Mouse (Mus musculus) MEL (cell line): Measurements from ENCODE around the gene Acd. TPM values are rescaled to one million over a fixed set of nuclear protein-coding genes. Genes with fewer than 3 reads are reported as not detected.

Source experiments
- DNase-seq: peaks from one replicate; pipeline ENCODE4 v3.0.0; 2011; ENCODE audit warnings: low read depth, low spot score
- H3K27ac ChIP-seq: 2 replicates; pipeline ENCODE4 v1.5.1; 2012; ENCODE audit warnings: low read depth, mild to moderate bottlenecking, control low read depth, low read length, moderate library complexity; ENCODE audit not compliant: control insufficient read depth
- H3K27me3 ChIP-seq, 2 experiments: fragments of 150-350 bp in 1 of 2; sonication (generic) in 1 of 2; 2 replicates each; pipeline ENCODE4 v1.6.1; 2012; ENCODE audit warnings: low read length in 2 of 2, mild to moderate bottlenecking in 2 of 2, improper control_type of control experiment in 1 of 2, moderate library complexity in 1 of 2; ENCODE audit not compliant: insufficient read depth in 2 of 2, control insufficient read depth in 1 of 2
- H3K36me3 ChIP-seq, 2 experiments: 2 replicates each; pipeline ENCODE4 v1.6.1; 2012 to 2014; ENCODE audit warnings: low read length in 2 of 2, improper control_type of control experiment in 1 of 2, inconsistent platforms in 1 of 2, mild to moderate bottlenecking in 1 of 2; ENCODE audit not compliant: insufficient read depth in 2 of 2, control insufficient read depth in 1 of 2
- H3K4me1 ChIP-seq, 2 experiments: fragments of 150-350 bp in 1 of 2; sonication (generic) in 1 of 2; 2 replicates each; pipeline ENCODE4 v1.6.1; 2012; ENCODE audit warnings: low read length in 2 of 2, improper control_type of control experiment in 1 of 2, mild to moderate bottlenecking in 1 of 2; ENCODE audit not compliant: insufficient read depth in 2 of 2, control insufficient read depth in 1 of 2
- H3K4me3 ChIP-seq, 2 experiments: fragments of 150-350 bp in 1 of 2; sonication (generic) in 1 of 2; 2 replicates each; pipeline ENCODE4 v1.5.1; 2012; ENCODE audit warnings: low read depth in 2 of 2, low read length in 2 of 2, mild to moderate bottlenecking in 2 of 2, moderate library complexity in 2 of 2, control low read depth in 1 of 2, improper control_type of control experiment in 1 of 2; ENCODE audit not compliant: control insufficient read depth in 1 of 2, insufficient read depth in 1 of 2
- H3K79me2 ChIP-seq: 2 replicates; pipeline ENCODE4 v1.6.1; 2012; ENCODE audit warnings: mild to moderate bottlenecking, low read length, moderate library complexity; ENCODE audit not compliant: control insufficient read depth, poor library complexity, insufficient read depth
- H3K9ac ChIP-seq: 2 replicates; pipeline ENCODE4 v1.6.1; 2012; ENCODE audit warnings: low read depth, mild to moderate bottlenecking, control low read depth, low read length, moderate library complexity; ENCODE audit not compliant: control insufficient read depth, poor library complexity, severe bottlenecking
- H3K9me3 ChIP-seq: fragments of 150-350 bp; sonication (generic); replicated peaks from 2 replicates; pipeline ENCODE4 v1.6.1; 2012; ENCODE audit warnings: mild to moderate bottlenecking, low read length, improper control_type of control experiment, moderate library complexity; ENCODE audit not compliant: insufficient read depth
- CTCF ChIP-seq, 3 experiments: IDR thresholded peaks in 2 of 3; conservative IDR thresholded peaks in 1 of 3; 2 replicates each; pipeline ENCODE4 v1.5.1; 2011 to 2012; ENCODE audit warnings: low read length in 3 of 3, low read depth in 2 of 3, mild to moderate bottlenecking in 2 of 3, improper control_type of control experiment in 1 of 3, inconsistent platforms in 1 of 3, mixed read lengths in 1 of 3, moderate library complexity in 1 of 3; ENCODE audit not compliant: control insufficient read depth in 1 of 3, insufficient read depth in 1 of 3, poor library complexity in 1 of 3, severe bottlenecking in 1 of 3
- ELF1 ChIP-seq: IDR thresholded peaks from 2 replicates; pipeline ENCODE4 v1.6.1; 2014; ENCODE audit warnings: low read depth, mild to moderate bottlenecking, inconsistent platforms, low read length, improper control_type of control experiment, moderate library complexity
- EP300 ChIP-seq, 2 experiments: IDR thresholded peaks; 2 replicates each; pipeline ENCODE4 v1.6.1; 2011; ENCODE audit warnings: improper control_type of control experiment in 2 of 2, low read length in 2 of 2, low read depth in 1 of 2, mild to moderate bottlenecking in 1 of 2
- ETS1 ChIP-seq: IDR thresholded peaks from 2 replicates; pipeline ENCODE4 v1.6.1; 2012; ENCODE audit warnings: low read depth, mild to moderate bottlenecking, inconsistent platforms, low read length, improper control_type of control experiment, moderate library complexity
- GATA1 ChIP-seq: IDR thresholded peaks from 2 replicates; pipeline ENCODE4 v1.6.1; 2011; ENCODE audit warnings: low read depth, low read length, improper control_type of control experiment
- MAFK ChIP-seq: IDR thresholded peaks from 2 replicates; pipeline ENCODE4 v1.6.1; 2011; ENCODE audit warnings: low read depth, mild to moderate bottlenecking, low read length, improper control_type of control experiment, borderline replicate concordance
- MAX ChIP-seq: IDR thresholded peaks from 2 replicates; pipeline ENCODE4 v1.6.1; 2011; ENCODE audit warnings: low read length, improper control_type of control experiment
- MEF2A ChIP-seq: IDR thresholded peaks from 2 replicates; pipeline ENCODE4 v1.6.1; 2014; ENCODE audit warnings: low read depth, mild to moderate bottlenecking, inconsistent platforms, low read length, improper control_type of control experiment; ENCODE audit not compliant: poor library complexity, insufficient replicate concordance, severe bottlenecking; ENCODE audit errors: extremely low read depth
- MXI1 ChIP-seq: IDR thresholded peaks from 2 replicates; pipeline ENCODE4 v1.6.1; 2011; ENCODE audit warnings: mild to moderate bottlenecking, low read depth, low read length, improper control_type of control experiment
- MYB ChIP-seq: IDR thresholded peaks from 2 replicates; pipeline ENCODE4 v1.6.1; 2011; ENCODE audit warnings: mild to moderate bottlenecking, low read depth, low read length, improper control_type of control experiment
- POLR2A ChIP-seq, 2 experiments: IDR thresholded peaks; 2 replicates each; pipeline ENCODE4 v1.6.1; 2011 to 2012; ENCODE audit warnings: low read length in 2 of 2, mild to moderate bottlenecking in 2 of 2, control low read depth in 1 of 2, improper control_type of control experiment in 1 of 2, low read depth in 1 of 2, moderate library complexity in 1 of 2; ENCODE audit not compliant: control insufficient read depth in 1 of 2, insufficient read depth in 1 of 2, poor library complexity in 1 of 2
- POLR2AphosphoS2 ChIP-seq: IDR thresholded peaks from 2 replicates; pipeline ENCODE4 v1.6.1; 2011; ENCODE audit warnings: low read length, improper control_type of control experiment
- POLR2AphosphoS5 ChIP-seq: IDR thresholded peaks from 2 replicates; pipeline ENCODE4 v1.6.1; 2012; ENCODE audit warnings: low read depth, borderline replicate concordance, mild to moderate bottlenecking, inconsistent platforms, low read length, moderate library complexity, mixed read lengths
- RCOR1 ChIP-seq: IDR thresholded peaks from 2 replicates; pipeline ENCODE4 v1.6.1; 2012; ENCODE audit warnings: low read depth, mild to moderate bottlenecking, inconsistent platforms, low read length, improper control_type of control experiment
- SIN3A ChIP-seq: IDR thresholded peaks from 2 replicates; pipeline ENCODE4 v1.6.1; 2012; ENCODE audit warnings: low read length, improper control_type of control experiment, inconsistent platforms
- TAL1 ChIP-seq: IDR thresholded peaks from 2 replicates; pipeline ENCODE4 v1.6.1; 2012; ENCODE audit warnings: mild to moderate bottlenecking, inconsistent platforms, low read length, moderate library complexity, mixed read lengths
- TCF12 ChIP-seq: IDR thresholded peaks from 2 replicates; pipeline ENCODE4 v1.6.1; 2014; ENCODE audit warnings: low read depth, mild to moderate bottlenecking, inconsistent platforms, low read length, improper control_type of control experiment, moderate library complexity
- USF2 ChIP-seq, 2 experiments: IDR thresholded peaks; 2 replicates each; pipeline ENCODE4 v1.6.1; 2011 to 2012; ENCODE audit warnings: improper control_type of control experiment in 2 of 2, low read length in 2 of 2, borderline replicate concordance in 1 of 2, inconsistent platforms in 1 of 2, low read depth in 1 of 2, mild to moderate bottlenecking in 1 of 2; ENCODE audit not compliant: insufficient read depth in 1 of 2
- ZNF384 ChIP-seq: IDR thresholded peaks from 2 replicates; pipeline ENCODE4 v1.6.1; 2012; ENCODE audit warnings: low read depth, mild to moderate bottlenecking, inconsistent platforms, low read length, improper control_type of control experiment
- polyA plus RNA-seq, 2 experiments: library from polyadenylated mRNA; stranded (reverse) in 1 of 2; unstranded in 1 of 2; fragments of >175 nt in 1 of 2; fragments of >200 nt in 1 of 2; gene quantifications; 2 replicates each; pipeline versions ENCODE4 v1.2.1 to v1.2.4; 2012; ENCODE audit warnings: low replicate concordance in 2 of 2, low read depth in 1 of 2; ENCODE audit not compliant: insufficient read length in 2 of 2, insufficient read depth in 1 of 2, missing spikeins in 1 of 2
- total RNA-seq: library from RNA; depleted of rRNA; stranded (reverse); fragments of 300-350 nt; gene quantifications from 2 replicates; pipeline ENCODE4 v1.2.3, GENCODE M21; 2012

Acd gene
- total and polyA plus RNA-seq, 3 experiments = 7.5 to 53.9 TPM; not detected in 1

- H3K4me3 ChIP-seq = no peak overlapping the region
- H3K9ac ChIP-seq = no peak overlapping the region
- no peak for DNase-seq
- no peak overlapping the region for H3K27ac ChIP-seq
- TF ChIP-seq RCOR1 (no peak), POLR2AphosphoS2 (no peak), MEF2A (no peak), EP300 (IDR thresholded peaks at IDR 0.05; ENCODE audit: low read depth in 1 of 2, low read length in 2 of 2) (no peak), MYB (no peak), POLR2AphosphoS5 (no peak)
- H3K9me3 ChIP-seq = no peaks in the 10 kb centered on the region
- H3K79me2 ChIP-seq = no peaks in the 10 kb centered on the region
- H3K4me1 ChIP-seq = no peaks in the 10 kb centered on the region
- H3K36me3 ChIP-seq = no peaks in the 10 kb centered on the region
- no peaks in the 10 kb centered on the region for H3K27me3 ChIP-seq
Observed at GRCm38 (mm10) chr8:105739216-105739615, 38.3 kb upstream of the Acd start.

- peaks cover 2 to 11% of the 10 kb centered on the region in 2 experiments; a peak in 3 of 4 replicates for H3K4me1 ChIP-seq
- no peak overlapping the region for H3K27ac ChIP-seq
- no peak for TF ChIP-seq POLR2A (IDR thresholded peaks at IDR 0.05; ENCODE audit: control insufficient read depth in 1 of 2, insufficient read depth in 1 of 2, low read depth in 1 of 2, low read length in 2 of 2, poor library complexity in 1 of 2)
- no peak for TF ChIP-seq USF2 (IDR thresholded peaks at IDR 0.05; ENCODE audit: borderline replicate concordance in 1 of 2, insufficient read depth in 1 of 2, low read depth in 1 of 2, low read length in 2 of 2)
- peak; percentile 74 for TF ChIP-seq TCF12
- no peak for TF ChIP-seq POLR2AphosphoS2
- peak; percentile 91 for TF ChIP-seq RCOR1
- TF ChIP-seq EP300 (IDR thresholded peaks at IDR 0.05; ENCODE audit: low read depth in 1 of 2, low read length in 2 of 2) = peak; percentile 67 to 80
- TF ChIP-seq SIN3A = no peak; the same call in 1 of the 2 replicates
- no peak for TF ChIP-seq MAX
- no peak for TF ChIP-seq TAL1
- peak; percentile 70 for TF ChIP-seq GATA1
- TF ChIP-seq ELF1 = no peak
- no peak for TF ChIP-seq ETS1
- no peak for TF ChIP-seq MEF2A
- no peak for TF ChIP-seq MAFK
- TF ChIP-seq CTCF (IDR thresholded peaks at IDR 0.05 in 2 of 3, conservative IDR thresholded peaks at IDR 0.05 in 1 of 3; ENCODE audit: control insufficient read depth in 1 of 3, insufficient read depth in 1 of 3, low read depth in 2 of 3, low read length in 3 of 3, poor library complexity in 1 of 3, severe bottlenecking in 1 of 3) = no peak
- no peak for TF ChIP-seq ZNF384
- TF ChIP-seq MXI1 = no peak
- no peak overlapping the region for H3K9ac ChIP-seq
- H3K9me3 ChIP-seq = no peaks in the 10 kb centered on the region
- H3K36me3 ChIP-seq = peaks cover 0 to 4% of the 10 kb centered on the region in 2 experiments; a peak in 2 of 4 replicates
- H3K4me3 ChIP-seq = no peak overlapping the region
- peak; percentile 43 for DNase-seq
- H3K27me3 ChIP-seq = no peaks in the 10 kb centered on the region
- no peaks in the 10 kb centered on the region for H3K79me2 ChIP-seq
Observed at GRCm38 (mm10) chr8:105732186-105732585, 31.3 kb upstream of the Acd start.
